Mouse (Mus musculus): Measurements from ENCODE around the gene Frmd4b.

DNA sequence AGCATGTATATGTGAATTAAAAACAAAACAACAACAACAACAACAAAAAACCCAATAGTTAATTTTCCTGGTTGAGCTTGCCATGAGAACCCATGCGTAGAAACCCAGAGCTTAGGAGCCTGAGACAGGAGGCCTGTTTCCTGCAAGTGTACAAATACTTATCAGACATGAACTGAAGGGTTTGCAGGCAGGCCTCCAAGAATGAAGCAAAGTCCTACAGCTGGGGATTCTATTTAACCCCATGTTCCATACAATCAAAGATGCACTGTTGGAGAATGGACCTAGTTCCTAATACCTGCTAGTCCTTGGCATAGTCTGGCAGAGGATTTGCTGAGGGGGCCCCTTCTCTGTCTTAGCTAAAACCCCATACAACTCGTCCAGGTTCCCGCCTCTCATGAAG is 276.2 kb downstream of the Frmd4b start:
- TF ChIP-seq CTCF (IDR thresholded peaks at IDR 0.05; ENCODE audit: borderline replicate concordance, insufficient read depth, low read depth, low read length) = no peak
- no peak for TF ChIP-seq POLR2A (IDR thresholded peaks at IDR 0.05; ENCODE audit: borderline replicate concordance, insufficient read depth, low read length)

Measured in cerebellum, adult 2 months (tissue).